Mouse (Mus musculus): ENCODE results near the gene Limch1.

The Limch1 gene

DNA sequence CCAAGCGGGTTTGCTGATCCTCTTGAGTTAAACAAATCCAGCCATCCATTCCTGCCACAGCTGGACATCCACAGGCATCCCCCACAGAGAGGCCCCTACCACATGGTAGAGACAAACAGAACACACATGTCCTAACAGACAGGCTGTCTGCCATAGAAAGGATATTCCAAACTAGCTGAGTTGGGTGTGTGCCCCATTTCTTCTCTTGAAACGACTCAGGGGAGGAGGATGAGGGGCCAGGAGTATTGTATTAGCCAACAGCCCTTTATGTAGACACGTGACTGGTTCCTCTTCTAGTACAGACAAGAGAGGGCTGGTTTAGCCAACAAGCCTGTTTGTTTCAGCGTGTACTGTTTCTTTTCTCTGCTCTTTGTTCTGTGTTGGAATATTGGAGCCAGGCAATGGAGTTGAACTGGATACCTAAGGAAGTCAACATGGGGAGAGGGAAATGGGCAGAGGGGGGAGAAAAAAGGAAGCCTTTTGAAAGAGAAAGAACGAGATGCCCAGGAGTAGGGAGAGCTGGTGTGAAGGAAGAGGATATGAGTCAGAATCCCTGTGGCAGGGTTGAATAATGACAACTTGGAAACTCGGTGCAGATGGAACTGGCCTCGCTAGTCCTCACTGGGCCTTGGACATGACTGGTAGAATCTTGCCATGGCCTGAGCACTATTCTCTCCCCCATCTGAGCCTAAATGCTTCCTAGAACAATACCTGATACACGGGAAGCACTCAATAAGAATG is 196.3 kb downstream of the Limch1 start:
- peak in 1 of 2 experiments; percentile 20 for DNase-seq

- peak in 1 of 2 experiments; percentile 25 for DNase-seq
These were observed 197.3 kb downstream of the Limch1 start for GRCm38 (mm10) chr5:66942922-66943321.

DNA sequence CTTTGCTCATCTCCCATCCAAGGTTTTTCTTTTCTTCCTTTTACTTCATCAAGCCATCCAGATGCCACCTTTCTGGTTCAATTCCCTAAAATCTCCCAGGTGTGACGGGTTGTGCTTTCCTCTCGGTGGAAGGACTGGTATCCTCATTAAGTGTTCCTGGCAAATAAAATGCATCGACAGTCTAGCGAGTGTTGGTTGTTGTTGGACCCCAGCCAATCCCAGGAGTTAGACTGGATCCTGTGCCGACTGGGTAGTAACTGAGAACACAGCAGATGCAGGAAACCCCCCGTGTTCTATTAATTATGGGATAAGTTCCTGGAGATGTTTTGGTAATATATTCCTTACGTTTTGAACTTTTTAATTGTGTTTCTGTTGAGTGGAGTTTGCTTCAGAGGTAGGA is 197.9 kb downstream of the Limch1 start:
- peak; percentile 70 to 71 for DNase-seq

DNA sequence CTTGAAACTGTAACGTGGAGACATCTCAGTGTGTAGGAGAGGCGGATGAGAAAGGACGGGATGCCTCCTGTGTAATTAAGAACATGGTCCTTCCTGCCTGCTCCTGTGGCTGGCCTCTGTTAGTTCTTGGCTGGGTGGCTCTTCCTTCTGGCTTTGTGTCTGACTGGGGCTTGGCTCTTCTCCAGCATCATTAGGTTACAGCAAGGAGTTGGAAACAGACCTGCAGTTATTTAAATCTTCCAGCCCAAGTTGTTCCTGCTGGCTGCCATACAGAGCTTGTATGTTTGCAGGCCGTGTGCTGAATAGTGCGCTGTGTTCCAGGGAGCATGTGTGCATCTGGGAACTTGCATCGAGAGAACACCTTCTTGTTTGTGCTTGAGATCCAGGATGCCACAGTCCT is 202.3 kb downstream of the Limch1 start:
- peak; percentile 71 to 73 for DNase-seq

- peak in 1 of 2 experiments; percentile 29 for DNase-seq
These were observed 203.6 kb downstream of the Limch1 start for GRCm38 (mm10) chr5:66949098-66949692.

DNA sequence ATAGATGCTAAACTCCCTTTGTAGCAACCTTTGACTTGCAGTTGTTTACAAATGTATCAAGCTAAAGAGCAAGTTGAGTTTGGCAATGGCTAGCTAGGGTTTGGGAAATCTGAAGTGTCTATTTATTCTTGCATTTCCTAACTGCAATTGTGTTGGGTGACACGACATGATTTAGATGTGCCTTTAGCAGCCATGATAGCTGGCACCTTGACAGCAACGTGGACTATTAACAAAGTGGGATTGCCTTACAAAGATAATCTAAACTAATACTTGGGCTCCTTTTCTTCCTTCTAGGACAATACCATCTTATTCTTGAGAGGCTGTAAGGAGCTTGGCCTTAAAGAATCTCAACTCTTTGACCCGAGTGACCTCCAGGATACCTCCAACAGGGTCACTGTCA is 207.7 kb downstream of the Limch1 start:
- DNase-seq, result peak; percentile 60 to 68

DNA sequence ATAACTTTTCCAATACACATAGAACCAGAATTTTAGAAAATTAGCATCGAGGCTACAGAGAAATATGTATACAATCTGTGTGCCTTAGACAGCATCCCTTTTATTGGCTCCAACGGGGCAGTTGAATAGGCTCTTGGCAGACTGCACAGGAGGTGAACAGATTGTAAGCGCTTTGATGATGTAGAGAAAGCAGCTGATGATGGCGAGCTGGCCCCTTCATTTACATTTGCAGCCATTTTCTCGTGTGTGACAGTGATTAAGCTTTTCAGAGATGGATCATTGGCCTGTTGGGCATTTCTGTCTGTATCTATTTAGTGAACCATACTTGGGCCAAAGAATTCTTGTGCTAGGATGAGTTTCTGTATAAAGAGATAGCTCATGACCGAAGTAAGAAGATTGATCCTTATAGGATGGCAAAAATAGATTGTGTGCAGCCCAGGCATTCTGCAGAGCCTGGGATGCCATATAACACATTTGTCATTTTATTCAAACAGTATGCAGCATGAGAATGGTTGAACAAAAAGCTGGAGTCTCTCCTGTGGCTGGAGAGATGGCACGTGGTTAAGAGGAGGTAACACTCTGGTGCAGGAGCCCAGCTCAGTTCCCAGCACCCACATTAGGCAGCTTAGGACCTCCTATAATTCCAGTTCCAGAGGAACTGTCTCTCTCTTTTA is 208.5 kb downstream of the Limch1 start:
- DNase-seq, result peak in 1 of 2 experiments; percentile 27

DNA sequence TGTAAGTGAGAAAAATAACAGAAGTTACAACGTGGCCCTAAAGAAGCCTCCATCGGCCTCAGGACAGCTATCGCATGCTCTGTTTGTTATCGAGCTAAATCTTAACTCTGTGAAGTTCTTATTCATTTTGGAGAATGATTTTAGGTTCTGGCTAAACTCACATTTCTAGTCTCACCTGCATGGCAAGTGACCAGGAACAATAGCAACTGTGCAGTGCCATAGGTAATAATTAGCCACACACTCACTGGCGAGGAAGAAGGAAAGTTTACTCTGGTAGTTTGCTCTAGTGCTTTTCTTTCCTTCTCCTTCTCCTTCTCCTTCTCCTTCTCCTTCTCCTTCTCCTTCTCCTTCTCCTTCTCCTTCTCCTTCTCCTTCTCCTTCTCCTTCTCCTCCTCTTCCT is 209.6 kb downstream of the Limch1 start:
- DNase-seq, result peak; percentile 46 to 51

- DNase-seq, result no peak
These were observed 212.0 kb downstream of the Limch1 start for GRCm38 (mm10) chr5:66957656-66958055.

DNA sequence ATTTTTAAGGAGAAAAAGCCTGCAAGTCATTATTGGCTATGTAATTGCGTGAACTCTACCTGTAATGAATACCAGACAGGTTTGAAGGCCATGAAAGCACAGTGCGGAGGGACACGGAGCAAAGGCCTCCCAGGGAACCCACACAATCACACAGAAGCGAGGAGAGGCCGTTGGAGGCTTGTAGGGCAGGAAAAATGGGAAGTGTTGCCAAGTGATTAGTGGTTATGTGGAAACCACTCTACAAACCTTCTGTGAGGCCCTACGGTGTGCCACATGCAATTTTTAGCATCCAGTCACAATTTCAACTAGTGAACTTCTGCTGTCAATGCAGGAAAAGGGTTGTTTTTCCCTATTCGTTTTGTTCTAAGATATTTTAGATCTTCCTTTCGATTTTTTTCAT is 212.5 kb downstream of the Limch1 start:
- DNase-seq, result no peak

GRCm38 (mm10) chr5:66959968-66960367 is 214.3 kb downstream of the Limch1 start:
- DNase-seq, result no peak

DNA sequence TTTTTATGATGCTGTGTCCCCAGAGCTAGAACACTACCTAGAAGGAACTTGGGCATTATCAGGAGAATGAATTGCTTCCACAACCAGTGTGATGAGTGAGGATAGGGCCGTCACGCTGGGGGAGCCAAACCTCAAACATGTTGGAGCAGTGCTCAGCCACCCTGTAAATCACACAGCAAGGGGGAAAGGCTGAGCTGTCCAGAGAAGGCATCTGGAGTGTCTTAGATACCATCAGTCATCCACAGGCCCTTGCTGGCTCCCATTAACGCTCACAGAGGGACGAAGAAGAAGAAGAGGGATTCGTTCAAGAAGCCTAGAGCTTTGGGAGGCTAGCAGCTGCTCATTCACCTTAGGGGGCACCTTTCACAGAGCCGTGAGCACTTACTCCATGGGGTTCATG is 219.8 kb downstream of the Limch1 start:
- DNase-seq, result no peak

GRCm38 (mm10) chr5:66967147-66967546 is 221.5 kb downstream of the Limch1 start:
- DNase-seq, result no peak

DNA sequence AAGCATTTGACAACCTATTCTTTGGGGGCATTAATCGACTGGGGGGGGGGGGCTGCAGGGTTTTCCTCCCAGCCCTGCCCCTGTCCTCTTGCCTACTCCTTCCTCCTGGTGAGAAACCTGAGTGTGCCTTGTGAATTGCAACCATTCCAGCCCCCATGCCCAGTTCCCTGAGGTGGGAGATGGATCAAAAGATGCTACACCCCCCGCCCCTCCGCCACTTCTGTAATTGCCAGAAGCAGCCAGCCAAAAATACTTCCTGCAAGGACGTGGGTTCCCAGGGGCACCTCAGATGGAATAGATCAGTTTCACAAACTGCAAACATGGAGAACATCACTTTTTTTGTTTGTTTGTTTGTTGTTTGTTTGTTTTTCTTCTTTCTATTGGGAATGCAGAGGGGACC is 222.0 kb downstream of the Limch1 start:
- no peak for DNase-seq

GRCm38 (mm10) chr5:66968059-66968833 is 222.6 kb downstream of the Limch1 start:
- peak; percentile 46 to 75 for DNase-seq

DNA sequence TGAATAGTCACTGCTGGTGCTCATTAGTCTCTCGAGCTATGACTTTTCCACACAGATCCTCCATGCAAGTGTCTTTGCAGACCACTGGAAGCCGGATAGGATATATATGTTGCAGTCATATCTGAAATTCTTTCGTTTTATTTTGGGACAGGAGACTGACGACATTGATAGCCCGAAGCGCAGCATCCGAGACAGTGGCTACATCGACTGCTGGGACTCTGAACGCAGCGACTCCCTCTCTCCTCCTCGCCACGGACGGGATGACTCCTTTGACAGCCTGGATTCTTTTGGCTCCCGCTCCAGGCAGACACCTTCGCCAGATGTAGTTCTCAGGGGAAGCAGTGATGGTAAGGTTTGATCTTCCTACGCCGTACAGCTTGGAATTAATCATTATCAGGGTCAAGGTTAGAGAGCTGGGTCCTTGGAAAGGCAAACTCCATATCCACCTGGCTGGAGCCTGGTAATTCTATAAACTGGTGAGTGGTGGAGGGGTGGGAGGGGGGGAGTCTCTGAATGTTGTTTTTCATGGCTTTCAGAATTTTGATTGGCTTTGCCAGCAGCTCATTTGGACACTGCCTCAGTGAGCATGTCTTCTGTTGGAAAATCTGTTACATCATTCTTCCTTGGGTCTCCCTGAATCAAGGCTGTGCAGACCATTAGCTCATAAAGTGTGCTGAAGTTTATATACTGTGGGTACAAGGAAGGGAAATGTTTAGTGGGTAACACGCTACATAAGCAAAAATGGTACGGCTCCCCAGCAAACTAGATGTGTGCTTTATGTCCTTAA is 223.5 kb downstream of the Limch1 start:
- DNase-seq, result no peak

GRCm38 (mm10) chr5:66975621-66976020 is 230.0 kb downstream of the Limch1 start:
- DNase-seq, result peak in 1 of 2 experiments; percentile 19

- peak in 1 of 2 experiments; percentile 48 for DNase-seq
These were observed 233.9 kb downstream of the Limch1 start for GRCm38 (mm10) chr5:66979332-66980218.

- DNase-seq, result no peak
These were observed 235.2 kb downstream of the Limch1 start for GRCm38 (mm10) chr5:66980862-66981261.

- DNase-seq, result no peak
These were observed 237.5 kb downstream of the Limch1 start for GRCm38 (mm10) chr5:66983104-66983503.

DNA sequence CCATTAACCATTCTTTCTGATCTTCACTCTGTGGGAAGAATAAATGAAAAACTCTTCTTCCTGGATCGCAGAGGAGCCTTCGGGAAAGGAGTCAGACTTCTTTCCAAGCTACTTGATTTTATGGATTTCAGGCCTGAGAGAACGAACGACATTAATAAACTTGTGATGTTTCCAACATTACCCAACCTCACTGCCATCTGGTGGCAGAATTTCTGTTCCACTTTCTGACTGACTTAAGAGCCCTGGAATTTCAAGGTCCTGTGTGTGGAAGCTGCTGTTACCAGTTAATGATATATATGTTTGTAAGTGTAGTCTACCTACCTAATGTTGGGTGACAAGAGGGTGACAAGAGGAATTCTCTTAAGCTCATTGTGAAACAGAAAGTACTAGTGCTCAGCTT is 243.3 kb downstream of the Limch1 start:
- peak in 1 of 2 experiments; percentile 60 for DNase-seq

All from kidney, postnatal 25 days (tissue).